Mouse (Mus musculus) WW6 (cell line): ENCODE results near the gene Inpp5d.

Source experiments
- DNase-seq: peaks from one replicate; pipeline ENCODE4 v3.0.0-alpha.2; 2013; ENCODE audit warnings: low read depth, low spot score

Gene Inpp5d

DNA sequence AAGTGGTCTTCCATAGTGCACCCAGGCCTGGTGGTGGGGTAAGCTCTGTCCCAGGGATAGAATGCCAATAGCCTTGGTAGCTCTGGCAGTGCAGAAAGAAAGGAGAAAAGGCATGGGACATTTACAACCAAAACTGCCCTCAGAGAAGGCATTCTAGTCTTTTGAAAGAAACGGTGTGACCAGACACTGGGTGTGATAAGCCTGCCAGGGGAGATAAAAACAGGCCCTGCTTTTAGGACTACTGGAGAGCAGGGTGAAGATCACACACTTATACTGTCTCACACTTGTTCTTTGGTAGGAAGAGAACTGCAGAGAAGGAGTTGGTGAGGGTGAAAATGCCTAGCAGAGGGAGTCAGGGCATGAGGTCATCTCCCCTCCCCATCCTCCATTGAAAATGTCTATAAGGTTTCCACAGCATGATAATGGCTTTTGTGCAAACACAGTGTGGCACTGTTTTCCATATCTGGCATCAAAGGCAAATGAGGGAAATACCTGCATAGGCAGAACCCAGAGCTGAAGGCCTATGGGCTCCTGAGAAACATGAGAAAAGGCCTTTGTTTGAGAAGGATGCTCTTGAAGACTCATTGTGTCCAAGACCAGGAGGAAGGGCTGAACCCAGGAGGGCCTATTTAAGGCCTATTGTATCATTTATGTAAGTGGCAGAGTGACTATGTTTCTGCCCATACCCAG lies 4.0 kb downstream of the Inpp5d start:
- no peak for DNase-seq

DNA sequence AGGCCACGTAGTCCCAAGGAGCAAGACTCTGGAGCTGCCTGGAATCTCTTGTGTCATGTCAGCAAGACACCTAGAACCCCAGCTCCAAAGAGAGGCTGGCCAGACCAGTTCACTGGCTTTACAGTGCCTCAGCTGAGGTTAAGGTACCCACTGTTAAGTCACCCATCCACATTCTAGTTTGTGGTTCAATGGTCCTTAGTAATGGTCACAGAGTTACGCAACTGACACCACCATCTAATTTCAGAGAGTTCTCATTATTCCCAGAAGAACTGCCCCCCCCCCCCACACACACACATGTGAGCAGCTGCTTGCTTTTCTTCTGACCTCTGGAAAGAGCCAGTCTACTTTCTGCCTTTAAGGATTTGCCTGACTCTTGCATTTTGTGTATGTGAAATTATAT lies 4.7 kb downstream of the Inpp5d start:
- DNase-seq: no peak

DNA sequence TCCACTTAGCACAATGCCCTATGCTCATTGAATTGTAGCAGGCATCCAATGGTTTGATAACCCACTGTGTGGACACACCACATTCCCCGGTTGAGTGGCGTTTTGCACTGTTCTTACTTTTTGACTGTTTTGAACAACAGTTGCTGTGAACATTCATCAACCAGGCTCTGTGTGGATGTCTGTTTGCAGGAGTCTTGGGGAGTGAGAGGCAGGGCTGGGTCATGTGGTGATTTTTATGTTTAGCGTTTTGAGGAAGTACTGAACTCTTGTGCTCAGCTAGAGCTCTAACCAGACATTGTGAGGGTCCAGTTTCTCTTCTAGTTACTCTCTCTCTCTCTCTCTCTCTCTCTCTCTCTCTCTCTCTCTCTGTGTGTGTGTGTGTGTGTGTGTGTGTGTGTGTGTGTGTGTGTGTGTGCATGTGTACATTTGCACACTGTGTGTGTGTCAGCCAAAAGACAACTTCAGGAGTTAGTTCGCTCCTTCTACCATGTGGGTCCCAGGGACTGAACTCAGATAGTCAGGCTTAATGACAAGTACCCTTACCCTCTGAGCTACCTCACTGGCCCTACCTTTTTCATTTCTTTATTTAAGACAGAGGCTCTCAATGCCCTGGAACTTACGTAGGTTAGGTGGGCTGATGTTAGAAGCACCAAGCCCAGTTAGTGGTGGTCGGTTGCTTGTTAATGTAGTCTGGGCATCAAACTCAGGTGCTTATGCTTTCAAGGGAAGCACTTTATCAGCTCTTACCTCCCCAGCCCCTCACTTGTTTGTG lies 5.3 kb downstream of the Inpp5d start:
- no peak for DNase-seq

DNA sequence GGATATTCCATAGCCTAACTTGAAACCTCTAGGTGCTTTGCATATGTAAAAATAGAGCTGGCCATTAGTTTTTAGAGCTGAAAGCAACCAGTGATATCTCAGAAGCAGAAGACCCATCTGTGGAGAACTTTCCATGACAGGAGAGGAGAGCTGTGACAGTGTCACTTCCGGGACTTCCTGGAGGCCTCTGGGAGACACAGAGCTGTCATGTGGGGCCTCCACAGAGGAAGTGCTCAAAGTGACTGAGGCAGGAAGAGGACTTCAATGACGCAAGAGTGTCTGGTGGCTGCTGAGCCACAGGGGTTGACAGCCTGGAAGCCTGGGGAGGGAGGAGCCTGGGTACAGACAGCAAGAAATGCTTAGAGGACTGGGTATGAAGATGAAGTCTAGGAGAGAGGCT lies 6.2 kb downstream of the Inpp5d start:
- no peak for DNase-seq

DNA sequence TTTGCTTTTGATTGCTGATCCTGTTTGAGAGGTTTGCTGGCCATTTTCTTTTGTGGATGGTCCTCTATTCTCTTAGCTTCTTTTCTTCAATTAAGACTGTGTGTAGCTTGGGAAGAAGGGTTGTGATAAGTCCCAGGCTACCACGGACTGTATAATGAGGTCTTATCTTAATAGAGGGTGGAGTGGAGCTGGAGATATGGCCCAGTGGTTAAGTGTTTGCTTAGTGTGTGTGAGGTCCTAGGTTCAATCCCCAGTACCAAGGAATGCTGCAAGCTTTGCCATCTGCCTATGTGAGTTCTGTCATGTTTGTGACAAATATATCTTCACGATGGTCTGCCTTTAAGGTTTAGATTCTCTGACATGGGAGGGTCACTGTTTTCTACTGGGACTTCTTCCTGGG lies 8.0 kb downstream of the Inpp5d start:
- DNase-seq: no peak

DNA sequence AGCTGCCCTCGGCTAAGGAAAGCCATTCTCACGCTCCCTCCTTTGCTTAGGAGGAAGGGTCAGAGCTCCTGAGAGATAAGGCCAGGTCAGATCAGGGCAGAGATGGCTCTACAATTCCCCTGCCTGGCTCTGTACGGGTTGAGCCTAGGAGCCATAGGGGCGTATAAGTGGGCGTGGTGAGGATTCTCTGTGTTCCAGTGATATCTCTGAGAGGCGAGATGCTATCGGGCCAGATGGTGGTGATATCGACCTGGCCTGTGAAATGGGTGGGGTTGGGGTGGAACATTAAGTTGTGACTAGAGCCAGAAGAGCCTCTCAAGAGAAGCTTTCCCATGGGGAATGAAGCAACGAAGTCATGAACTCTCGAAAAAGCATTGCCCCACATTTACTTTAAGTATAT lies 11.5 kb downstream of the Inpp5d start:
- DNase-seq: no peak

DNA sequence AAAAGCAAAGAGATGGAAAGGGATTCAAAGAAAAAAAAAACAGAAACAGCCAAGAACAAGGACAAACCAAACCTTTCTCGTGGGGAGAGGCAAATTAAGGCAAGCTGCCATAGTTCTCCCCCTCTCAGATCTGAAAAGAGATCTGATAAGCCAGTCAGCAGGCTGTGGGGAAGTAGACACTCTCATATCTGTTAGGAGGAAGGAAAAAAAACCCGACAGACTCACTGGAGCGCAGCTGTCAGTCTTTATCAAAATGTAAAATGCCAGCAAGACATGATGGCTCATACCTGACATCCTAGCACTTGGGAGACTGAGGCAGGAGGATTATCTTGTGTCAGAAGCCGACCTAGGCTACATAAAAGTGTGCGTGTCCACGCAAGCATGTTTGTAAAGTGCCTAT lies 12.1 kb downstream of the Inpp5d start:
- DNase-seq: no peak

DNA sequence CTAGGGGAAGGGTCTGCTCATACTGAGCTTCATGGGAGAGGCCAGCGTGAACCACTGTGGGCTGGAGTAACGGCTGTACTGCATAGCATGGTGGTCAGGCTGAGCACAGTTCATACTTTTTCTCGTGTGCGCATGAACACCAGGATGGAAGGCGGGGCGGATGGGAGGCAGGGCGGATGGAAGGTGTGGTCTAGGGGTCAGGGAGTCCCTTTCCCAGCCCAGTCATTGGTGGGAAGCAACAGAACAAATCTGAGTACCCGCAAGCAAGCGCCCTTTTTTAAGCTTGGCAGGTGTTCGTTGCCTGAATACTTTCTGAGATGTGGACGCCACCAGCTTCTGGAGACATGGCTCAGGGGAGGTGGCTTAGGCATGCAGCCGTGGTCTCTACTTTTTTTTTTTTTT lies 16.6 kb downstream of the Inpp5d start:
- DNase-seq: no peak

DNA sequence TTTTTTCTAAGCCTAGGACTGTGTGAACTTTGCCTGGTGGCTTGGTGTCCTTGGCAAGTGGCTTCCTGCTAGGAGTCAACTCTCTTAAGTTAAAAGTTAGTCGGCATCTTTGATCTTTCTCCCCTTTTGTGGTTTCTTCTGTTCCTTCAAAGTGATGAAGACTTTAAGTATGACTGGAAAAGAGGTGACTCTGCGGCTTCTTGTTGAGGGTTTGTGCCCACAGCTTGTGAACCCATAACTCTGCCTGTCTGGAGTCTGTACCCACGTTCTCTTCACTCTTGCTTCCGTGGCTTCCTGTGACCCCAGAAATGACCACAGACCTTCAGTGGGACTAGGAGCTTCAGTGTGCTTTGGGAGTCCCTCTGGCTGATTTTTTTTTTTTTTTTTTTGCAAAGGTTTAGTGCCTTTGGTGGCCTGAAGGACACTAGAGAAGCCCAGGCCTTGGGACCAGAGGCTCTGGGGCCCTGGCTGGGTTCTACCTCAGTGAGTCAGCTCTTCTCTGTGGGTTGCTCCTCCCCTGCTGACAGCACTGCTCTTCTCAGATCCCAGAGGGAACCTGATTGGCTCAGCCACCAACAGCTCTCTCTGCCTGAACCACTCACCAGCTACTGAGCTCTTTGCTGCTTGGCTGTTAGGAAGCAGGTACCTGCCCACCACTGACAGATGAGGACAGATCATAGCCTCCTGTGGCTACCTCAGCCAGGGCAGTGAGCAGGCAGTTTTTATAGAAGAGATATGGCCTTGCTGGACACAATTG lies 17.2 kb downstream of the Inpp5d start:
- peak; percentile 38 for DNase-seq

DNA sequence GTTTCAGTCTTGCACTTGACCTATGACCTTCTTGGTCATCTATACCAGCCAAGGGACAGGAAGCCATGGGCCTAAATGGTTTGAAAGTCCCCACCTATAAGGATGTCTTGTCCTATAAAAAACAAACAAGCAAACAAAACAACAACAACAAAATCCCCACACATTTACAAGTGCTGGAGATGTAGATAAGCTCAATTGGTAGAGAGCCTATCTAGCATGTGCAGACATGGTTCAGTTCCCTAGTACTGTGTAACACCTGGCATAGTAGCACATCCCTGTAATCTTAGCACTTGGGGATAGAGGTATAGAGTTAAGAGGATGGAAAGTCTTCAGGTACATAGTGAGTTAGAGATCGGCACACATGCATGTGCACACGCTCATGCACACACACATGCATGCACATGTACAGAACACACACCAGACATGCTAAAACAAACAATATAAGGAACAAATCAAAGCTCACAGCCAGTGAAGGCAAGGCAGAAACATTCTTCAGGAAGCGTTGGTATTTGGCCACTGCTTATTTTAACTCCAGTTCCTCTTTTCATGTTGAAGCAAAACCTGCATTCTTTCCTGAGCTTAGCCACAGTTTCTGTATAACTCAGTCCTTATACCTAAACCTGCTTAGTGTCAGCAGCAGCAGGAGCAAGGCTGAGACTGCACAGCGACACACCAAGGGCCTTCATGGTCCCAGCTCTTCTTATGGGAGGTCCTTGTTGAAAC lies 17.9 kb downstream of the Inpp5d start:
- no peak for DNase-seq

DNA sequence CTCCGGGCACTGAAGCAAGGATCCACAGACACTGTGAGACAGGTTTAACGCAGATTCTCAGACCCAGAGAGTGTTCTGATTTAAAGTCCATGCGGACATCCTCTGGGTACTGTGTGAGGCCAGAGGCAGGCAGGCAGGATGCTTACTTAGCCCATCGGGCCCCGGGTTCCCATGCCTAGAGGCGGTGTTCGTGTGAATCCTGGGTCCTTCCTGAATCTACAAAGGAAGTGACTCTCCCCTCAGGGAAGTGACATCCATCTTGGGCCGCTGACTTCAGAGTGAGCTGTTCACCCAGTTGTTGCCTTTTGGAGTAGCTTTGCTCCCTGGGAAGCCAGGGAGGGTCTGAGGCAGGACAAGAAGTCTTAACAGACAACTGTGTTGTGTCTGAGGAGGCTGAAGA lies 19.6 kb downstream of the Inpp5d start:
- no peak for DNase-seq

DNA sequence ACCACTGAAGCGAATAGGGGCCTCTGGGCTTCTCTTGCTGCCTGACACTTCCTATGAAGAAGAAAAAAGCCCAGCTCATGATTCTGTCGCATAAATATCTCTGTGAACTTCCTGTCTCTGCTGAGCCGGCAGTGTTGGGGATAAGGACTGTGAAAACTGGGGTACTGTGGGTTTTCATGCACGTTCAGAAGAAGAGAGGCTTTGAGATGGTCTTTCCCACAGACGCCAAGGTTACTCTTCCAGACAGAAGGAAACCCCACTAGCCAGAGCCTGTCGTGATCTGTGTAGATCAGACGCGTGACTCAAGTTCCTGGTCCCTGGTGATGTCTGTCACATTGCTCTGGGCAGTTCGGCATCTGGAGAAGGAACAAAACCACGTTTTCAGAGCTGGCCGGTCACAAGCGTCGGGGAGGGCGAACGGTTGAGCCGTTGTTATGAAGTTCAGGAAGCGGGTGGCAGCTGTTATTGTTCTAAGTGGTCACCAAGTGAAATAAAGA lies 20.1 kb downstream of the Inpp5d start:
- DNase-seq: no peak

DNA sequence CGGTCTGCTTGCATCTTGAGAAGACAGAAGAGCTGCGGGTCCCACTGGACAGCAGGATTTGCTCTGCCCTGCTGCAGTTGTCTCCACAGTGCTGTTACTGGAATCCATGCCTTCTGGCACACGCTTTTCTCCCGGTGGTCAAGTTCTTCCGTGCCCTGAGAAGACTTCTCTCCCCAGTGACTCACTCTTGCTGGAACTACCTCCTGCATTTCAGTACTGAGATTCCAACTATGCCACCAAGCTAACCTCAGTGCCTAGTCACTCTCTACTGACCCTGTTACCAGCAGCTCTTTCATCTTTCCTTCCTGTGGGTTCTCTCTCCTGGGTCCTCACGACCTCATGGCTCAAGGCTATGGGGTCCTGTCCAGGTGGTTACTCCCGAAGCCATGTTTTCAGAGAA lies 22.9 kb downstream of the Inpp5d start:
- no peak for DNase-seq

DNA sequence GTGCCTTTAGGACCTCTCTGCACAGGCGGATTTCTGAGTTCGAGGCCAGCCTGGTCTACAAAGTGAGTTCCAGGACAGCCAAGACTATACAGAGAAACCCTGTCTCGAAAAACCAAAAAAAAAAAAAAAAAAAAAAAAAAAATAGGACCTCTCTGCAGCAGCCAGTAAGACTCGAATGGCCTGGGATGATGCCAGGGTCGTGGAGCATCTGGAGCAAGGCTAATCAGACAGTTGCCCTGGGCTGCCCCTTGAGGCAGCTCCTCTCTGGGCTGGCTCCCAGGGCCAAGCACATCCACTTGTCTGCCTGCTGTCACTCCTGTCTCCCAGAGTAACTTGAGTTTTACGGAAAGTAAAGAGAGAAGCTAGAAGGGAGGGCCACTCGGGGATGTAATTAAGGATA lies 24.9 kb downstream of the Inpp5d start:
- DNase-seq: no peak

DNA sequence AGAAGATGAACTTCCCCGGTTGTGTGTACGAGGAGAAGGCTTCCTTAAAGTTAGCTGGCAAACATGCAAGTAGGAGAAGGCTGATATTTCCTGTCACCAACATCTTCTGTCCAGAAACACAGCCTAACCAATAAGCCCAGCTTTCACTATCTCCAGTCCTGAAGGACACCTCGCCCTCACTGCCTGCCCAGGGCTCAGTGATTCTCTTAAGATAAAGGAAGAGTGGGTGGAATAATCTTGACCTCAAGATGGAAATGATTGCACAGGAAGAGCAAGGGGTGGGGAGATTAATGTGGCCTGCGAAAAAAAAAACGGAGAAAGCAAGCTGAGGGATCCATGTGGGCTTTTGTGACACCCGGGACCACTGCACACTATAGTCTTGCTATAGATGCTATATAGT lies 25.6 kb downstream of the Inpp5d start:
- DNase-seq: no peak

DNA sequence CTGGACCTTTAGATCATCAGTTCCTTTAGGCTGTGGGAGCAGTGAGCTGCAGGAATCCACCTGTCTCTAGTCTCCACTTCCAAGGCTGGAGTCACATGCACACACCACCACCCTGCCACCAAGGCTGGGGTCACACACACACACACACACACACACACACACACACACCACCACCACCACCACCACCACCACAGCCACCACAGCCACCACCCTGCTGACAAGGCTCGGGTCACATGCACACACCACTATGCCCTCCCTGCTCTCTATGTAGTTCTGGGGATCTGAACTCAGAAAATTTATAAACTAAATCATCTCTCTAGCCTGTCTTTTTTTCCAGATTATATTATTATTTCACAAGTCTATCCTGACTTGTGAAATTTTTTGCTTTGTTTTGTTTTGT lies 27.7 kb downstream of the Inpp5d start:
- DNase-seq: no peak

DNA sequence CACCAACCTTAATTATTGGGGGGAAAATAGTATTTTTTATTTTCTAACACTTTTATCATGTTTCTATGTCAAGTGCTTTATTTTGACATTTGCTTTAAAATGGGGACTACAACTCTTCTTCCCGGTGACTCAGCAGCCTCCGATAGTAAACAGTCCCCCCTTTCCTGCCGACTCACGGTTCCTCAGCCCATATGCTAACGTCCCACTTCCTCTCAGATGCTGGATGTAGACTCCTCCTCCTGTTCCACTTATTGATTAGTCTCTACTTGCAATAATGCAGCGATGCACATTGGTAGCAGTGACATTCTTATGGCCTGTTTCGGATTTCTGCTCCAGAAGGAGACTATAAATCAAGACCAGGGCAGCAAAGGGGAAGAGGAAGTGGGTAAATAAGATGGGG lies 28.5 kb downstream of the Inpp5d start:
- no peak for DNase-seq

DNA sequence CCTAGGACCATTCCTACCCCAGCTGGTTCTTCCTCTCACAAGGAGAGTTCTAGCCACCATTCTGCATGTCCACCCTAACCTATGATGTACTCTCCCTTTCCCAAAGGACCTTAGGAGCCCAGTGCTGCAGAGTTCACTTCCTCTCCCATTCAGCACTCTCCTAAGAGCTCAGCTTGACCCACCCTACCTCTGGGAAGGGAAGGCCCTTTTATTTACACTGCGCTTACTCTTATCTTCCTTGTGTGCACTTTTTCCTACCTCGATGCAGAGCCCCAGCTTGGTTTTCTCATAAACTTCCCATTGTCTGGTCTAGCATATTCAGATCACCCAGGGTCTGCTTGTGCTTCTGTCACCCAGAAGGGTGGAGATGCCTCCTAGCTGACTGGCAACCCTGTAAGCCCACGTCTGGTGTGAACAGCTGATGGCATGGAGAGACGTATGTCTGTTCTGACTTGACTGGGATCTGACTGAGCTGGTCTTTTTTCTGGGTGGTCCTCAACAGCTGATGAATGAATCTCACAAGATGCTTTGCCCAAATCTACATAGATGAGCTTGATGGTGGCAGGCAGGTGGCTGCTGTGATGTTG lies 29.2 kb downstream of the Inpp5d start:
- DNase-seq: no peak

DNA sequence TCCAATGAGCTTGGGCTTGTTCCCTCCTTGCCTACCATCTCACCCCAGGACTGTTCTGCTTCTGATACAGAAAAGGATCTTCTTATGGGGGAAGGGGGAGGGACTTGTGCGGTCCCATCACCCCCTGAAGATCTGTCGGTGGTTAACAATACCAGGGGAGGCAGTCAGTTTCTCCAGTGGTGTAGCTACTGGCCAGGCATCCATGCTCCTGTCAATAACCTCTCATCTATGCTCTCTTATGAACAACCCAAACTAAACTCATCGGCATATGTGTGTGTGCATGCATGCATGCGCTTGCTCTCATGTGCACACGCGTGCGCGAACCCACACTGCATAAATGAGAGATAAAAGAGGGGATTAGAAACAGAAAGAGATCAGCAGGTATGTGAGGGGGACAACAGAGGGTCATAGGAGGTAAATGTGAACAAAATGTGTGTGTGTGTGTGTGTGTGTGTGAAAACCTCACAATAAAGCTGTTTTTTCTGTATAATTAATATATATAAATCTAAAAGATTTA lies 29.9 kb downstream of the Inpp5d start:
- DNase-seq: no peak

DNA sequence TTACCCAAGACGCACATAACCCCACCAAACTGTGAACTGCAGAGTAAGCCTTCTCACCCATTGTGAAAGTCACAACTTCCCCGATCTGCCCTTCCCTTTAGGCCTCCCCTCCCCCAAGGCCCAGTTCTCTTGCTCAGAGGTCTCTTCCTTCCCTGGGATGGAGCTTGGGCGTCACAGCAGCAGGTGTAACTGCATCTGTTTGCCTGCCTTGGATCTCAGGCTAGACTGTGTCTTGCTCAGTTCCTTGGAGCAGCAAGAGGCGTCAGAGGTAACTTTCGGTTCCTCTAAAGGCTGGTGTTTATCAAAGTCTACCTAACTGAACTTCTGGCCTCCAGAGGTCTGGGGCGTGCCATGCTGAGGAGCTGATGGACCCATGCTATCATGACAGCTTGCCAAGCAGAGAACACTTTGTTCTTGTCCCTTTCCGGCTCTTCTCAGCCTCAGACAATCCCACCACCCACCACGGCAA lies 30.5 kb downstream of the Inpp5d start:
- DNase-seq: no peak

DNA sequence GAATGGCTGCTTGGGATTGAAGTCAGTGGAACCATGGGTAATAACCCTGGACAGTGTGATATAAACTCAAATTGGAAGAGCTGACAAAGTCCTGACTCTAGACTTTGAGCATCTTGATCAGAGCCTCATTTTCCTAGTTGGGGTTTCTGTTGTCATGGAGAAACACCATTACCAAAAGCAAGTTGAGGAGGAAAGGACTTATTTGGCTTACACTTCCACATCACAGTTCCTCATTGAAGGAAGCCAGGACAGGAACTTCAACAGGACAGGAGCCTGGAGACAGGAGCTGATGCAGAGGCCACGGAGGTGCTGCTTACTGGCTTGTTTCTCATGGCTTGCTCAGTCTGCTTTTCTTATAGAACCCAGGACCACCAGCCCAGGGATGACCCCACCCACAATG lies 31.3 kb downstream of the Inpp5d start:
- no peak for DNase-seq
